Mouse (Mus musculus): Measurements from ENCODE around the gene Stard13. TPM values are rescaled to one million over a fixed set of nuclear protein-coding genes. Genes with fewer than 3 reads are reported as not detected.

Stard13 gene
- total RNA-seq, 1 experiment = 6.8 TPM

GRCm38 (mm10) chr5:151108291-151108897 lies 125.2 kb downstream of the Stard13 start:
- H3K36me3 ChIP-seq (ENCODE audit: control insufficient read depth, insufficient read depth, low read length, poor library complexity, severe bottlenecking) = no peaks in the 10 kb centered on the region
- no peak for DNase-seq (ENCODE audit: low read depth, low spot score)
- in situ Hi-C loops (cut with MboI; ENCODE audit: low sequenced_read_pairs in 2 of 2, unreplicated experiment in 2 of 2) = no loop called here
- H3K4me3 ChIP-seq (ENCODE audit: insufficient read depth in 1 of 2, low read depth in 1 of 2, low read length in 2 of 2, poor library complexity in 1 of 2, severe bottlenecking in 1 of 2) = no peak overlapping the region
- TF ChIP-seq HCFC1 (IDR thresholded peaks at IDR 0.05; ENCODE audit: borderline replicate concordance, insufficient read depth, low read length) (no peak), ZC3H11A (IDR thresholded peaks at IDR 0.05; ENCODE audit: borderline replicate concordance, low read depth, low read length) (no peak), ZNF384 (IDR thresholded peaks at IDR 0.05; ENCODE audit: low read depth, low read length) (no peak), CHD2 (IDR thresholded peaks at IDR 0.05; ENCODE audit: low read depth, low read length) (no peak)
- H3K4me1 ChIP-seq (ENCODE audit: control insufficient read depth in 2 of 2, insufficient read depth in 2 of 2, low read length in 2 of 2, poor library complexity in 1 of 2) = no peaks in the 10 kb centered on the region
- no peak overlapping the region for H3K27ac ChIP-seq (ENCODE audit: insufficient read depth, low read depth, low read length, poor library complexity, severe bottlenecking)
- H3K9ac ChIP-seq (ENCODE audit: insufficient read depth, low read depth, low read length, poor library complexity, severe bottlenecking) = no peak overlapping the region
- H3K9me3 ChIP-seq (ENCODE audit: control insufficient read depth, insufficient read depth, low read depth, low read length) = no peaks in the 10 kb centered on the region

DNA sequence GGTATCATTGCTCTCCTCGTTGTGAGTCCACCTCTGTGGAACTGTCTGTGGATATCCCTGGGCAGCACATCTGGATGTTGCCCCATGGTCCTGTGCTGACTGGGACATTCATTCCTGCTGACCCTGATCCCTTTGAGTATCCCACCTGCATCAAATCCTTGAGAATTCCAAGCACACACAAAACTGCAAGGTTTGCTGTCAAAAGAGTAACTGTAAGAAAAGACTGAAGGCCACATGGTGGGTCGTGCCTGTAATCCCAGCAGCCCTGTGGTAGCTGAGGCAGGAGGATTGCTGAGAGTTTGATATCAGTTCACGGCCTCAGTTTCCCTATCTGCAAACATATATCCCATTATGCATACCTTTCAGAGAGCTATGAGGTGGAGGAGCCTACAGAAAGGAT lies 126.8 kb downstream of the Stard13 start:
- TF ChIP-seq ZC3H11A (IDR thresholded peaks at IDR 0.05; ENCODE audit: borderline replicate concordance, low read depth, low read length) (no peak), ZNF384 (IDR thresholded peaks at IDR 0.05; ENCODE audit: low read depth, low read length) (no peak), HCFC1 (IDR thresholded peaks at IDR 0.05; ENCODE audit: borderline replicate concordance, insufficient read depth, low read length) (no peak), MAFK (IDR thresholded peaks at IDR 0.05; ENCODE audit: insufficient read depth, low read depth, low read length) (no peak), CHD2 (IDR thresholded peaks at IDR 0.05; ENCODE audit: low read depth, low read length) (no peak)
- H3K9ac ChIP-seq (ENCODE audit: insufficient read depth, low read depth, low read length, poor library complexity, severe bottlenecking) = no peak overlapping the region
- no peak overlapping the region for H3K4me3 ChIP-seq (ENCODE audit: insufficient read depth in 1 of 2, low read depth in 1 of 2, low read length in 2 of 2, poor library complexity in 1 of 2, severe bottlenecking in 1 of 2)
- H3K4me1 ChIP-seq (ENCODE audit: control insufficient read depth in 2 of 2, insufficient read depth in 2 of 2, low read length in 2 of 2, poor library complexity in 1 of 2) = no peaks in the 10 kb centered on the region
- H3K36me3 ChIP-seq (ENCODE audit: control insufficient read depth, insufficient read depth, low read length, poor library complexity, severe bottlenecking) = no peaks in the 10 kb centered on the region
- in situ Hi-C loops (cut with MboI; ENCODE audit: low sequenced_read_pairs in 2 of 2, unreplicated experiment in 2 of 2) = no loop called here
- DNase-seq (ENCODE audit: low read depth, low spot score) = no peak
- H3K9me3 ChIP-seq (ENCODE audit: control insufficient read depth, insufficient read depth, low read depth, low read length) = no peaks in the 10 kb centered on the region
- no peak overlapping the region for H3K27ac ChIP-seq (ENCODE audit: insufficient read depth, low read depth, low read length, poor library complexity, severe bottlenecking)

DNA sequence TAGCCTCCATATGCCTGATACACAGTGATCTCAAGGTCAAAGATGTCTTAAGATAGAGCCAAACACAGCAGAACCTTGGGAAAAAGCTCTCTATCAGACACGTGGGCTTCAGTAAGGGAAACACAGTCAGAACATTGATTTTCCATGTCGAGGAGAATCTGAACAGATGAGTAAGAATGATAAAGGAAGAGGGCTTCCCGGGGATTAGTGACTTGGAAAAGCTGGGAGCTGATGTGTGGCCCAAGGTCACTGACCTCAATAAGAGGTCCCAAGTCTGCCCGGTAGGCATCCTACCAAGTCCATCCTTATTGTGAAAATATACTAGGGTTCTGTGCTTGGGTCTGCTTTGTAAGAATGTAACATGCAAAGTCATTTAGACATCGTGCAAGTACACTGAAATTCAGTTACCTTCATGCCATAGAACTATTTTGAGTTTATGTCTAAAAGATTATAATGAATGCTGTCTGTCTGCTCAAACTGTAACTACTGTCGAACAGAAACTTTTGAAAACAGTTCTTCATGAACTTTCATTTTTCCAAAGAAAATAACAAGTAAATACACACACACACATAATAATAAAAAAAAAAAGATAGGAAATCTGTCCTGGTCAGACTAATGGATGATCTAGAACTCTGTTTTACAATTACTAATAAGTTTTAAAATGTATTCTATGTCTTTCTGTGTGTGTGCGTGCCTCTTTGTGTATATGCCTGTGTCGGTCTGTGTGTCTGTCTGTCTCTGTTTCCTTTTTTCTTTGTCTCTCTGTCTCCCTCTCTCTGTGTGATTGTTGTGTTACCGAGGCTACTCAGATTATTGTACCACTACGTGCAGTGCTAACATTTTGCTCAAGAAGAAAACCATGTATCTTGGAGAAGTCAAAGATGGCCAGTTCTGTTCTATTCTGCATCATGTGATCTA lies 128.3 kb downstream of the Stard13 start:
- H3K4me1 ChIP-seq (ENCODE audit: control insufficient read depth in 2 of 2, insufficient read depth in 2 of 2, low read length in 2 of 2, poor library complexity in 1 of 2) = no peaks in the 10 kb centered on the region
- H3K36me3 ChIP-seq (ENCODE audit: control insufficient read depth, insufficient read depth, low read length, poor library complexity, severe bottlenecking) = no peaks in the 10 kb centered on the region
- H3K27ac ChIP-seq (ENCODE audit: insufficient read depth, low read depth, low read length, poor library complexity, severe bottlenecking) = no peak overlapping the region
- H3K4me3 ChIP-seq (ENCODE audit: insufficient read depth in 1 of 2, low read depth in 1 of 2, low read length in 2 of 2, poor library complexity in 1 of 2, severe bottlenecking in 1 of 2) = no peak overlapping the region
- no peaks in the 10 kb centered on the region for H3K9me3 ChIP-seq (ENCODE audit: control insufficient read depth, insufficient read depth, low read depth, low read length)
- H3K9ac ChIP-seq (ENCODE audit: insufficient read depth, low read depth, low read length, poor library complexity, severe bottlenecking) = no peak overlapping the region
- no peak for DNase-seq (ENCODE audit: low read depth, low spot score)
- TF ChIP-seq ZC3H11A (IDR thresholded peaks at IDR 0.05; ENCODE audit: borderline replicate concordance, low read depth, low read length) (no peak), CHD2 (IDR thresholded peaks at IDR 0.05; ENCODE audit: low read depth, low read length) (no peak), MAFK (IDR thresholded peaks at IDR 0.05; ENCODE audit: insufficient read depth, low read depth, low read length) (no peak), ZNF384 (IDR thresholded peaks at IDR 0.05; ENCODE audit: low read depth, low read length) (no peak), HCFC1 (IDR thresholded peaks at IDR 0.05; ENCODE audit: borderline replicate concordance, insufficient read depth, low read length) (no peak)
- in situ Hi-C loops (cut with MboI; ENCODE audit: low sequenced_read_pairs in 2 of 2, unreplicated experiment in 2 of 2) = no loop called here

DNA sequence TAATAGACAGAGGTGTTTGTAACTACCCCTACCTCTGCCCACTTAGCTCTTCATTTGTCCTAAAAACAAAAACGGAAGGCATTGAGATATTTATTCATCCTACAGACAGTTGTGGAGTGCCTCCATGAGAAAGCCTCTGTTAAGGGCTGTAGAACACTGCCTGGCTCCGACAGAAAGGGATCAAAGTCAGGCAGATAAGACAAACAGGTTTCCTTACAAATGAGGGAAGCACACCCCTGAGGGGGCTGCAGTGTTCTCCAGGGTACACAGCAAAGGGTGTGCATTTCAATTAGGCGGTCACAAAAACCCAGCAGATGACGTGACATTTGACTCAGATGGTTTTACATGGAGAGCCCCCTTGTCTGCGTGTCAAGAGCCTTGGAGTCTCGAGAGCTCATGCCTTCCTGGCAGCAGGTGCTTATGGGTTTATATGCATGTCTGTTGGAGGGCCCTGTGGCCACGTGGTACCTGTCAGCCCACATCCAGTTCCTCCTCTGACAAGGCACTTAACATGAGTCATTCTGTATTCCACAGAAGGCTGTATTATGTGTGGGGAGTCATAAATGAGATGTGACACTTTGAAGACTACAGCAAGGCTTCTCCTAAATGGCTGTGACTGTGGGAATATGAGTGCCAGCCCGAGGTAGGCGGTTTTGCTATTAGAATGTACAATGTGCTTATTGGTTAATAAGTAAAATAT lies 129.1 kb downstream of the Stard13 start:
- in situ Hi-C loops (cut with MboI; ENCODE audit: low sequenced_read_pairs in 2 of 2, unreplicated experiment in 2 of 2) = no loop called here

More for the DNA sequence above, 129.1 kb downstream of the Stard13 start:
- TF ChIP-seq MAFK (IDR thresholded peaks at IDR 0.05; ENCODE audit: insufficient read depth, low read depth, low read length) = no peak
- no peak for TF ChIP-seq ZC3H11A (IDR thresholded peaks at IDR 0.05; ENCODE audit: borderline replicate concordance, low read depth, low read length)
- TF ChIP-seq ZNF384 (IDR thresholded peaks at IDR 0.05; ENCODE audit: low read depth, low read length) = no peak
- TF ChIP-seq CHD2 (IDR thresholded peaks at IDR 0.05; ENCODE audit: low read depth, low read length) = no peak
- TF ChIP-seq HCFC1 (IDR thresholded peaks at IDR 0.05; ENCODE audit: borderline replicate concordance, insufficient read depth, low read length) = no peak
- Histone ChIP-seq H3K4me1 (ENCODE audit: control insufficient read depth in 2 of 2, insufficient read depth in 2 of 2, low read length in 2 of 2, poor library complexity in 1 of 2) (no peaks in the 10 kb centered on the region), H3K36me3 (ENCODE audit: control insufficient read depth, insufficient read depth, low read length, poor library complexity, severe bottlenecking) (no peaks in the 10 kb centered on the region), H3K9ac (ENCODE audit: insufficient read depth, low read depth, low read length, poor library complexity, severe bottlenecking) (no peak overlapping the region), H3K4me3 (ENCODE audit: insufficient read depth in 1 of 2, low read depth in 1 of 2, low read length in 2 of 2, poor library complexity in 1 of 2, severe bottlenecking in 1 of 2) (no peak overlapping the region), H3K27ac (ENCODE audit: insufficient read depth, low read depth, low read length, poor library complexity, severe bottlenecking) (no peak overlapping the region), H3K9me3 (ENCODE audit: control insufficient read depth, insufficient read depth, low read depth, low read length) (no peaks in the 10 kb centered on the region)
- DNase-seq (ENCODE audit: low read depth, low spot score) = no peak

Data from ES-E14 (cell line).